Mouse (Mus musculus) megakaryocyte, embryonic 14.5 days (primary cell): ENCODE measurements around the gene Myo1b. TPM values are rescaled to one million over a fixed set of nuclear protein-coding genes. Genes with fewer than 3 reads are reported as not detected.

Experiments used
- H3K27me3 ChIP-seq: replicated peaks from 2 replicates; pipeline ENCODE3; 2012; ENCODE audit warnings: inconsistent platforms
- H3K36me3 ChIP-seq: replicated peaks from 2 replicates; pipeline ENCODE3; 2012; ENCODE audit warnings: low read length, inconsistent platforms, mixed read lengths
- H3K4me1 ChIP-seq: 2 replicates; pipeline ENCODE4 v1.6.1; 2012; ENCODE audit warnings: inconsistent platforms
- H3K4me3 ChIP-seq: replicated peaks from 2 replicates; pipeline ENCODE3; 2012; ENCODE audit warnings: moderate library complexity, mild to moderate bottlenecking, inconsistent platforms
- H3K9me3 ChIP-seq: 2 replicates; pipeline ENCODE4 v1.6.1; 2012; ENCODE audit warnings: inconsistent platforms
- FLI1 ChIP-seq: IDR thresholded peaks from 2 replicates; pipeline ENCODE4 v1.6.1; 2012; ENCODE audit warnings: low read length, inconsistent platforms, mixed read lengths
- GATA1 ChIP-seq: IDR thresholded peaks from 3 replicates; pipeline ENCODE4 v1.6.1; 2012; ENCODE audit warnings: mixed read lengths, low read length, inconsistent platforms, borderline replicate concordance
- polyA plus RNA-seq: library from polyadenylated mRNA; stranded (reverse); fragments of >175 nt; gene quantifications from 2 replicates; pipeline ENCODE4 v1.2.3, GENCODE M21; 2012; ENCODE audit warnings: low replicate concordance; ENCODE audit not compliant: insufficient read depth

Myo1b gene
- polyA plus RNA-seq: 0.43 TPM in 1 of 2 replicates, not detected in the other

DNA sequence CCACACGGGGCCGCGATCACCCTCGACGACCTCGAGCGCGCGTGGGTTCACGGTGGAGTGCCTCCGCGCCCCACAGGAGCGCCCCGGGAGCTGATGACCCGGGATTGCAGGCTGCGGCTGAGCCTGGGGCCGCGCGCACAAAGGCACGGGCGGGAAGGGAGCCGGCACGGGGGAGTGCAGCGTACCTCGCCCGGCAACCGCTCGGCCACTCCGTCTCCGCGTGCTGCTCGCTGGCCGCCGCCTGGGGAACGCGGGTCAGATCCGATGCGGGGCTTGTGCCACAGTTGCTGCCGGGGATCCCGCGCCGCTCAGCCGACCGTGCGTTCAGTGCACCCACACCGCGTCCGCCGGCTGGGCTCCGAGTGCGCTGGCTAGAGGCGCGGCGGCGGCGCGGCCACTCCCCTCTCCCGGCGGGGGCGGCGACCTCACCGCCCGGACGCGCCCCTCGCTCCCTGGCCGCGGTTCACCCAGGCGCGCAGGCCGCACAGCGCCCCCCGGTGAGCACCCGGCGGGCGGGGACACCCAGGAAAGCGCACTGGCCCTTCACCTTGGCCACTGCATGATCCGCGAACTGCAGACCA, at the start of gene Myo1b:
TSS of gene Myo1b (minus strand) at position 496 of the 581 bp plus-strand sequence.
- H3K4me1 ChIP-seq: peaks cover 21% of the 10 kb centered on the region
- H3K36me3 ChIP-seq: no peaks in the 10 kb centered on the region
- 0 out of 2 replicates have a peak, but pooled peaks cover 5% of the 10 kb centered on the region for H3K9me3 ChIP-seq
- peak within 1 kb of the TSS; percentile 91 for H3K4me3 ChIP-seq
- peaks cover 71% of the 10 kb centered on the region for H3K27me3 ChIP-seq
- TF ChIP-seq GATA1 (no peak), FLI1 (no peak)

DNA sequence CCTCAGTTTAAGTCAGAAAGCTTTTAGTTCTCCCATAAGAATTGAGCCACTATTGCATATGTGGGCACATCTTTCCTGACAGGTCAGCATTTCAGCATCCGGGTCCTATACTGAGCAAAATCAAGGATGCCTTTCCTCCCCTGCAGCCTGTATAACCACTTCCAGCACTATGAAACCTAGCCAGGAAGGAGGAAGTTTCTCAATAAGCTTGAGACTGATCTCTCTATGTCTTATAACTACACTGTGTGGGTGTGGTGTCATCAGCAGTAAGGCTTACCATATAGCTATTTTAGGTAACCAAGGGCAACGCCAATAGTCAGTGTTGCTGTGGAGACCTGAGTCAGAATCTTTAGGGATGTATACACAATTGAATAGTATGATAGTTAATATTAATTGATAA, 48.8 kb upstream of the Myo1b start:
- no peaks in the 10 kb centered on the region for H3K9me3 ChIP-seq
- no peak overlapping the region for H3K4me3 ChIP-seq
- TF ChIP-seq FLI1 (no peak), GATA1 (no peak)
- H3K36me3 ChIP-seq: no peaks in the 10 kb centered on the region
- no peaks in the 10 kb centered on the region for H3K27me3 ChIP-seq
- H3K4me1 ChIP-seq: no peaks in the 10 kb centered on the region

GRCm38 (mm10) chr1:51947116-51947515, 31.2 kb upstream of the Myo1b start:
- TF ChIP-seq FLI1: no peak
- no peak for TF ChIP-seq GATA1
- Histone ChIP-seq H3K4me1 (no peaks in the 10 kb centered on the region), H3K36me3 (no peaks in the 10 kb centered on the region), H3K27me3 (peaks cover 6% of the 10 kb centered on the region), H3K4me3 (no peak overlapping the region), H3K9me3 (no peaks in the 10 kb centered on the region)

- Histone ChIP-seq H3K4me3 (no peak overlapping the region), H3K4me1 (no peaks in the 10 kb centered on the region), H3K9me3 (no peaks in the 10 kb centered on the region), H3K36me3 (no peaks in the 10 kb centered on the region), H3K27me3 (peaks cover 6% of the 10 kb centered on the region)
- no peak for TF ChIP-seq FLI1
- no peak for TF ChIP-seq GATA1
Observed at GRCm38 (mm10) chr1:51944755-51945154, 28.9 kb upstream of the Myo1b start.

GRCm38 (mm10) chr1:51938357-51938756, 22.5 kb upstream of the Myo1b start:
- H3K4me3 ChIP-seq: no peak overlapping the region
- peaks cover 27% of the 10 kb centered on the region for H3K4me1 ChIP-seq
- H3K9me3 ChIP-seq: no peaks in the 10 kb centered on the region
- TF ChIP-seq GATA1 (no peak), FLI1 (no peak)
- H3K36me3 ChIP-seq: no peaks in the 10 kb centered on the region
- H3K27me3 ChIP-seq: peaks cover 5% of the 10 kb centered on the region

DNA sequence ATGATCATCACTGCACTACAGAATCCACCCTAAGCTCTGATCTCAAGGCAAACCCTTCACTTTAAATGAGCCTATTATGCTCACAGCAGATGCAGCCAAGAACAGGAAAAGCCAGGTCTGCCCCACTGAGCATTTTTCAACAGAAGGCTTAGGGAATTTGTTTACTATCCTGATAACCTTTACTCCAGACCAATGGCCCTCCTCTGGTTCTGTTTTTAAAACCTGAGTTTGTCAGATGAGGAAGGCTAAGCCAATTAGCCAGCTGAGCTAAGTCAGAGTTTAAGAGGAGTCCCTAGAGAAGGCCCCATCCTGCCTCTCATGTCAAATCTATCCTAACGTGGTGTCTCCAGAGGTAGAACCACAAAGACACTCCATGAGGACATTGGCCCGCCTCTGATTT, 19.1 kb upstream of the Myo1b start:
- no peaks in the 10 kb centered on the region for H3K27me3 ChIP-seq
- no peak overlapping the region for H3K4me3 ChIP-seq
- H3K9me3 ChIP-seq: no peaks in the 10 kb centered on the region
- peaks cover 51% of the 10 kb centered on the region for H3K4me1 ChIP-seq
- no peaks in the 10 kb centered on the region for H3K36me3 ChIP-seq
- no peak for TF ChIP-seq FLI1
- TF ChIP-seq GATA1: no peak

DNA sequence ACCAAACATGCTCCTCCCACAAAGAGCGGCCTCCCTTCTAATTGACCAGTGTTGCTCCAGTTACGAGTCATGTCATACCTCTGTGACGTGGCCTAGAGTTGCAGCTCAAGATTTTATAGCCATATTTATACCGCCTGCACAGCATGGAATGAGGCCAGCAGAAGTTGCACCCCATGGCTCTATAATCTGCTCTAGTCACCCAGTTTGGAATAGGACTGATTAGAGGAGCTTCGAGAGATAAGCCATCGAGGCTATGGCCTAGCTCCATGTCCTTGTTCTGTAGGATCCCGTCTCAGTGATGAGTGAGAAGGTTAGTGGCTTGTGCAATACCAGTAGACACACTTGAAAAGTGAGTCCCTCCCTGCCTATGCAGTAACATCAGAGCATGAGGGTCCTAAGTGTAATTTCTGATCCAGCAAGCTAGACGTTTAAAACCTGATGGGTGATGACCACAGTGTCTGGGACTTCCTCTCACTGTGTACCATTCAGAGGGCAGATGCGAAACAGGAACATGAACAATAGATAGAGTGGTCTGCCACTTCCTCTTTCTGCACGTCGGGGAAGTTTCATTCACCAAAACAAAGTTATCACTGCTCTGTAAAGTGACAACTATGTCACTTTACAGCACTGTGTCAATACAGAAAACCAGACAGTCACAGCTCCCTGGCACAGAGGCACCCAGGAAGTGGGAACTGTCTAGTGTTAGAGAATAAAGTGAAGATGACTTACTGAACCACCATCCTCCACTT, 18.5 kb upstream of the Myo1b start:
- H3K9me3 ChIP-seq: no peaks in the 10 kb centered on the region
- H3K4me3 ChIP-seq: peak overlapping the region; percentile 66
- no peaks in the 10 kb centered on the region for H3K27me3 ChIP-seq
- no peaks in the 10 kb centered on the region for H3K36me3 ChIP-seq
- TF ChIP-seq FLI1 (no peak), GATA1 (no peak)
- peaks cover 56% of the 10 kb centered on the region for H3K4me1 ChIP-seq

- Histone ChIP-seq H3K4me3 (no peak overlapping the region), H3K27me3 (peaks cover 3% of the 10 kb centered on the region), H3K9me3 (no peaks in the 10 kb centered on the region), H3K36me3 (no peaks in the 10 kb centered on the region), H3K4me1 (peaks cover 56% of the 10 kb centered on the region)
- TF ChIP-seq GATA1: no peak
- TF ChIP-seq FLI1: no peak
Observed at GRCm38 (mm10) chr1:51932826-51933225, 17.0 kb upstream of the Myo1b start.

GRCm38 (mm10) chr1:51931561-51931960, 15.7 kb upstream of the Myo1b start:
- H3K27me3 ChIP-seq: peaks cover 11% of the 10 kb centered on the region
- H3K4me3 ChIP-seq: no peak overlapping the region
- peaks cover 3% of the 10 kb centered on the region; the same call in 1 of the 2 replicates for H3K9me3 ChIP-seq
- no peak for TF ChIP-seq GATA1
- no peaks in the 10 kb centered on the region for H3K36me3 ChIP-seq
- peaks cover 50% of the 10 kb centered on the region for H3K4me1 ChIP-seq

- Histone ChIP-seq H3K9me3 (peaks cover 3% of the 10 kb centered on the region; the same call in 1 of the 2 replicates), H3K4me3 (peak overlapping the region; percentile 50), H3K27me3 (peaks cover 16% of the 10 kb centered on the region), H3K4me1 (peaks cover 50% of the 10 kb centered on the region), H3K36me3 (no peaks in the 10 kb centered on the region)
- no peak for TF ChIP-seq GATA1
- no peak for TF ChIP-seq FLI1
Observed at GRCm38 (mm10) chr1:51930584-51930983, 14.7 kb upstream of the Myo1b start.
